Mouse (Mus musculus) kidney, adult 2 months (tissue): ENCODE data around the gene Timm29. TPM values are rescaled to one million over a fixed set of nuclear protein-coding genes. Genes with fewer than 3 reads are reported as not detected.

ENCODE experiments used
- DNase-seq: peaks from one replicate; pipeline ENCODE4 v3.0.0; 2021
- H3K27ac ChIP-seq: fragments of 200-500 bp; 2 replicates; pipeline ENCODE4 v1.5.1; 2012; ENCODE audit warnings: low read depth, low read length, control low read depth, inconsistent platforms; ENCODE audit not compliant: insufficient read depth
- H3K27me3 ChIP-seq: fragments of 200-500 bp; replicated peaks from 2 replicates; pipeline ENCODE4 v1.6.1; 2012; ENCODE audit warnings: mild to moderate bottlenecking, moderate library complexity, low read length, inconsistent platforms; ENCODE audit not compliant: control insufficient read depth, insufficient read depth
- H3K36me3 ChIP-seq: fragments of 200-500 bp; 2 replicates; pipeline ENCODE4 v1.6.1; 2012; ENCODE audit warnings: mild to moderate bottlenecking, moderate library complexity, low read length, inconsistent platforms; ENCODE audit not compliant: control insufficient read depth, insufficient read depth
- H3K4me1 ChIP-seq: fragments of 200-500 bp; 2 replicates; pipeline ENCODE4 v1.6.1; 2011; ENCODE audit warnings: low read length; ENCODE audit not compliant: control insufficient read depth, insufficient read depth
- H3K4me3 ChIP-seq: fragments of 200-500 bp; 2 replicates; pipeline ENCODE4 v1.5.1; 2011; ENCODE audit warnings: mild to moderate bottlenecking, low read depth, low read length, control low read depth; ENCODE audit not compliant: insufficient read depth
- CTCF ChIP-seq: fragments of 200-500 bp; conservative IDR thresholded peaks from 2 replicates; pipeline ENCODE4 v1.5.1; 2011; ENCODE audit warnings: low read depth, mild to moderate bottlenecking, control low read depth, low read length, moderate library complexity, mixed read lengths; ENCODE audit not compliant: insufficient read depth, insufficient read length
- POLR2A ChIP-seq: fragments of 200-500 bp; IDR thresholded peaks from one replicate; pipeline ENCODE4 v1.6.1; 2011; ENCODE audit warnings: low read depth, low read length, control low read depth
- WGBS: fragments of 180-500 bp; shearing (Covaris S2); methylation state at CpG from one replicate; pipeline ENCODE4 v1.1.7; 2018; 5-methylcytosine and 5-hydroxymethylcytosine counted together
- polyA plus RNA-seq: library from polyadenylated mRNA; depleted of rRNA; stranded (reverse); fragments of >200 nt; gene quantifications from 2 replicates; pipeline ENCODE4 v1.2.3, GENCODE M21; 2012

Gene Timm29
- polyA plus RNA-seq, 1 experiment: 34.0 TPM

DNA sequence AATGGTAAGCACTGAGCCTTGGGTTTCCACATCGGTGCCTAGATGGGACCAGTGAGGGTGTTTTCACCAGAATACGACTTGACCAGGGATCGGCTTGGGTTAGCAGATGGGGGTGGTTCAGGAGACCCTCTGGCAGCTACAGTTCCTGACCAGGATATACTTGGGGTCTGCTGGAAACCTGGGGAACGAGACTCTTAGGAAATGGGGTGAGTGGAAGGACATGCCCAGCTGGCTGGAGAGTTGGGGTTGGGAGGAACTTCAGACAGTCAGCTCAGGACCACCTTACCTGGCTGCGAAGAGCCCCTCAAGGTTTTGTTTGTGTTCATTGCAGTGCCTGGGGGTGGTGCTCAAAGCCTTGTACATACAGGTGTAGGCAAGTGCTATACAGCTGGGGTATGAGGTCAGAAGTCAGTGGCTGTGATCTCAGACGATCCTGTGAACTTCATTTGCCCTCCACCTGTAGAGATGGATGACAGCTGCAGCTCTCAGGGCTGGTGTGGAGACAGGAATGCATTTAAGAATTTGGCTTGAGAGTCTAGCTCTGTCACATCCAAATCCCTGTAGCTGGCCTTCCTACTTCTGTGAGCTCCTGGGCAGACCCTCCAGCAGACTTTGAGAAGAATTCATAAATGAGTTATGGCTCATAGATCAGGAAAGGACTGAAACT lies 38.8 kb upstream of the Timm29 start:
- Histone ChIP-seq H3K36me3 (no peaks in the 10 kb centered on the region), H3K4me3 (no peak overlapping the region), H3K27me3 (no peaks in the 10 kb centered on the region), H3K27ac (no peak overlapping the region), H3K4me1 (peaks cover 6% of the 10 kb centered on the region)
- no peak for TF ChIP-seq POLR2A
- no peak for TF ChIP-seq CTCF
- 85% methylated on average over 6 of the region's 6 CpGs for WGBS
- DNase-seq: no peak

- Histone ChIP-seq H3K27ac (no peak overlapping the region), H3K36me3 (no peaks in the 10 kb centered on the region), H3K4me1 (peaks cover 6% of the 10 kb centered on the region), H3K4me3 (no peak overlapping the region), H3K27me3 (no peaks in the 10 kb centered on the region)
- TF ChIP-seq CTCF (0 out of 2 replicates have a peak, but pooled peaks have one; percentile 1), POLR2A (no peak)
- 84% methylated on average over 6 of the region's 6 CpGs for WGBS
- DNase-seq: no peak
These were observed 37.3 kb upstream of the Timm29 start for GRCm38 (mm10) chr9:21555198-21555742.

DNA sequence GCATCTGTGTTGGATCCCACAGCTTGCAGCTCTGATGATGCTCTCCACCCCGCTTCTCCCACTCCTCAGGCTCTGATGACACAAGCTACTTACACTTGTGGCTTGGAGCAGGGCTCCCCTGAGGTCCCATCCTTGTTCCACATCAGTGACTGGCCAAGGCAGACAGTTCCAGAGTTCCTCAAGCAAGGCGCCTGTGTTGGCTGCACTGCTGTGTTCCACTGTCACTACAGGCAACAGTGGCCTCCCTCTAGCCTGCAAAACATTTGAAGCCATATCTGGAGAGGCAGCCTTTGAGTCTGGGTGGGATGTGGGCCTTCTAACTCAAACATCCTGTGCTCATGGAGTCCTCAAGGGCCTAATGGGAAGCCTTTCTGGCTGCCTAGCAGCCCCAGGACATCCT lies 35.5 kb upstream of the Timm29 start:
- Histone ChIP-seq H3K27me3 (no peaks in the 10 kb centered on the region), H3K4me3 (no peak overlapping the region), H3K36me3 (no peaks in the 10 kb centered on the region), H3K27ac (no peak overlapping the region), H3K4me1 (peaks cover 8% of the 10 kb centered on the region)
- DNase-seq: peak; percentile 21
- WGBS: 79% methylated on average over 2 of the region's 2 CpGs
- TF ChIP-seq POLR2A: no peak
- TF ChIP-seq CTCF: no peak

GRCm38 (mm10) chr9:21557556-21557955 lies 35.0 kb upstream of the Timm29 start:
- Histone ChIP-seq H3K27ac (no peak overlapping the region), H3K4me3 (no peak overlapping the region), H3K27me3 (no peaks in the 10 kb centered on the region), H3K36me3 (no peaks in the 10 kb centered on the region), H3K4me1 (peaks cover 8% of the 10 kb centered on the region)
- no peak for DNase-seq
- TF ChIP-seq CTCF (no peak), POLR2A (no peak)
- 97% methylated on average over 2 of the region's 2 CpGs for WGBS

DNA sequence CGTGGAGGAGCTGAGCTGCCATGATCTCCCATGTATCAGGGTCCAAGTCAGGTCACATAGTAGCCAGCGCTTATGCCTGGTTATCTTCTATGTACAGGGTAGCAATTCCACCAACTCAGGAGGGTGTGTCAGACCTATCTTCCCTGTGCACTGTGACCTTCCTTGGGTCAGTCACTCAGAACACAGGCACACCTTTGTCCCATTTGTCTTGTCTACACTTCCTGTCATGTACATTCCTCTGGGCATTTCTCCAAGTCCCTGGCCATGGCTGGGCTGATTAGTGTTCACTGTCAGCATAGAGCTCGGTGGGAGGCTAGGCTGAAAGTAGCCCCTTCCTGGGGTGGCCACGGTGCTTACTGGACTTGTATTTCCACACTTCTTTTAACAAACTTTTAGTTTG lies 34.2 kb upstream of the Timm29 start:
- 53% methylated on average over 4 of the region's 4 CpGs for WGBS
- TF ChIP-seq CTCF (no peak), POLR2A (no peak)
- no peaks in the 10 kb centered on the region for H3K27me3 ChIP-seq
- H3K36me3 ChIP-seq: no peaks in the 10 kb centered on the region
- no peak overlapping the region for H3K27ac ChIP-seq
- H3K4me3 ChIP-seq: no peak overlapping the region
- H3K4me1 ChIP-seq: peaks cover 8% of the 10 kb centered on the region
- peak; percentile 51 for DNase-seq

GRCm38 (mm10) chr9:21559151-21559550 lies 33.4 kb upstream of the Timm29 start:
- WGBS: 96% methylated on average over 3 of the region's 3 CpGs
- Histone ChIP-seq H3K27ac (no peak overlapping the region), H3K36me3 (no peaks in the 10 kb centered on the region), H3K4me1 (peaks cover 8% of the 10 kb centered on the region), H3K4me3 (no peak overlapping the region), H3K27me3 (no peaks in the 10 kb centered on the region)
- no peak for TF ChIP-seq CTCF
- TF ChIP-seq POLR2A: no peak
- no peak for DNase-seq

- peaks cover 6% of the 10 kb centered on the region for H3K4me1 ChIP-seq
- WGBS: 89% methylated on average over 1 of the region's 1 CpGs
- no peaks in the 10 kb centered on the region for H3K27me3 ChIP-seq
- no peak for DNase-seq
- H3K4me3 ChIP-seq: no peak overlapping the region
- H3K27ac ChIP-seq: no peak overlapping the region
- no peak for TF ChIP-seq POLR2A
- no peaks in the 10 kb centered on the region for H3K36me3 ChIP-seq
These were observed 28.1 kb upstream of the Timm29 start for GRCm38 (mm10) chr9:21564420-21564819.
